Mouse (Mus musculus) liver, postnatal 0 days (tissue): ENCODE data around the gene Lrtm2. TPM values are rescaled to one million over a fixed set of nuclear protein-coding genes. Genes with fewer than 3 reads are reported as not detected.

Experiments
- ATAC-seq: fragments of 200-750 bp; cut with Nextera tagmentation; 2 replicates; pipeline ENCODE4 v1.8.0; 2017; ENCODE audit warnings: mild to moderate bottlenecking, moderate library complexity
- DNase-seq: peaks from one replicate; pipeline ENCODE4 v3.0.0-alpha.2; 2016
- H3K27ac ChIP-seq: fragments of 300-500 bp; sonication (generic); 2 replicates; pipeline ENCODE4 v1.5.1; 2014; ENCODE audit warnings: antibody characterized with exemption, moderate library complexity, mild to moderate bottlenecking, low read depth
- H3K27me3 ChIP-seq: fragments of 300-500 bp; sonication (generic); 2 replicates; pipeline ENCODE4 v1.6.1; 2014; ENCODE audit warnings: low read length, control low read depth, mixed read lengths; ENCODE audit not compliant: insufficient read depth
- H3K36me3 ChIP-seq: fragments of 300-500 bp; sonication (generic); replicated peaks from 2 replicates; pipeline ENCODE4 v1.6.1; 2014; ENCODE audit warnings: mild to moderate bottlenecking, control low read depth, low read length, moderate library complexity, mixed read lengths; ENCODE audit not compliant: insufficient read depth
- H3K4me1 ChIP-seq: fragments of 300-500 bp; sonication (generic); 2 replicates; pipeline ENCODE4 v1.6.1; 2014; ENCODE audit warnings: antibody characterized with exemption, mild to moderate bottlenecking, control low read depth; ENCODE audit not compliant: insufficient read depth
- H3K4me2 ChIP-seq: fragments of 300-500 bp; sonication (generic); 2 replicates; pipeline ENCODE4 v1.6.1; 2014; ENCODE audit warnings: low read depth, mild to moderate bottlenecking, low read length, moderate library complexity, mixed read lengths
- H3K4me3 ChIP-seq: fragments of 300-500 bp; sonication (generic); 2 replicates; pipeline ENCODE4 v1.5.1; 2014; ENCODE audit warnings: low read depth, low read length
- H3K9ac ChIP-seq: fragments of 300-500 bp; sonication (generic); replicated peaks from 2 replicates; pipeline ENCODE4 v1.6.1; 2014; ENCODE audit warnings: mild to moderate bottlenecking, moderate library complexity
- H3K9me3 ChIP-seq: fragments of 300-500 bp; sonication (generic); 2 replicates; pipeline ENCODE4 v1.6.1; 2016; ENCODE audit warnings: mild to moderate bottlenecking, control low read depth, low read length, mixed read lengths
- CTCF ChIP-seq: sonication (generic); IDR thresholded peaks from 2 replicates; pipeline ENCODE4 v1.5.1; 2016; ENCODE audit warnings: antibody characterized with exemption, low read depth
- EP300 ChIP-seq: IDR thresholded peaks from 2 replicates; pipeline ENCODE4 v1.6.1; 2016; ENCODE audit warnings: antibody characterized with exemption, low read depth, mild to moderate bottlenecking
- WGBS: fragments of 180-500 bp; shearing (Covaris S2); extraction: QIAGEN DNeasy Blood & Tissue Kit; methylation state at CpG from one replicate; pipeline ENCODE4 v1.1.7; 2014; ENCODE audit not compliant: insufficient replicate concordance; 5-methylcytosine and 5-hydroxymethylcytosine counted together
- polyA plus RNA-seq: library from polyadenylated mRNA; unstranded; fragments of >200 nt; fragmentation: Nextera tagmentation; extraction: Ambion mirVana; gene quantifications from 2 replicates; pipeline ENCODE4 v1.2.1, GENCODE M21; 2015

Gene Lrtm2
- polyA plus RNA-seq, 1 experiment from 2014 or later: not detected

DNA sequence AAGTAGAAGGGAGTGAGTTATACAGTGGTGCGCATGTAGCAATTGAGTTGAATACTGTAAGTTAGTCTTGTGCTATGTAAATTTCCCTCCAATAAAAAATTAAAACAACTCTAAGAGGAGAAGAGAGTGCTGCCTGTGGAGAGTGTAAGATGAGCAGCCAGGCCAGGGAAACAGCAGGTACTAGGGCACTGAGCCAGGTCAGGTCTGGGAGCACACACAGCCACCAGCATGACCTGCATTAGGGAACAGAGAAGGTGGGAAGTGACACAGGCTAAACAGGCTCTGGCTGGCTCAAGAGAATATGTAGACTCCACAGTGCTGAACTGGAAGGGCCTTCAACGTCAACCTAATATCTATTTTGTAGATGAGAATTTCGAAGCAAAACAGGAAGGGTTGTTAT is 29.3 kb downstream of the Lrtm2 start:
- Histone ChIP-seq H3K4me3 (no peak overlapping the region), H3K27me3 (no peaks in the 10 kb centered on the region), H3K4me2 (no peak overlapping the region), H3K27ac (no peak overlapping the region), H3K4me1 (no peaks in the 10 kb centered on the region), H3K9ac (no peak overlapping the region), H3K9me3 (no peaks in the 10 kb centered on the region), H3K36me3 (no peaks in the 10 kb centered on the region)
- TF ChIP-seq EP300 (no peak), CTCF (no peak)
- DNase-seq: no peak
- no peak for ATAC-seq
- 68% methylated on average over 3 of the region's 3 CpGs for WGBS

DNA sequence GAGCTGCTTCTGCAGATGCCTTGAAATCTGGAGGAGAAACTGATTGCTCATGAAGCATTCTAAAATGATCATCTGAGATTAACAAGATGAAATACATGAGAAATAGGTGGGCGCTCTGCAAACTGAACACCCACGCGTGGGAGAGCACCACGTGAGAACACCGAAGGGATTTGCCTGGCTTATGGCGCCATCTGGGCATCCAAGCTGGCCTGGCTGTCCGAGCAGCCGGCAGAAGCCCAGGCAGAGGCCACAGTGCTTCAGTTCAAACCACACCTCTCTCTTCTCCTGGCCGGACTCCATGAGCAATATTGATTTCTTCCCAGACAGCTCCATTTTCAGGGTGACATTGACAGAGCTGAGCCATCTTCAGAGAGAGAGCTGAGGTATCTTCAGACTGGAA is 49.8 kb downstream of the Lrtm2 start:
- no peak overlapping the region for H3K4me3 ChIP-seq
- ATAC-seq (no peak), DNase-seq (peak; percentile 39)
- H3K4me1 ChIP-seq: no peaks in the 10 kb centered on the region
- H3K9ac ChIP-seq: no peak overlapping the region
- no peaks in the 10 kb centered on the region for H3K36me3 ChIP-seq
- 59% methylated on average over 9 of the region's 9 CpGs for WGBS
- H3K4me2 ChIP-seq: no peak overlapping the region
- no peaks in the 10 kb centered on the region for H3K9me3 ChIP-seq
- TF ChIP-seq EP300 (no peak), CTCF (0 out of 2 replicates have a peak, but pooled peaks have one; percentile 7)
- H3K27ac ChIP-seq: no peak overlapping the region
- no peaks in the 10 kb centered on the region for H3K27me3 ChIP-seq

DNA sequence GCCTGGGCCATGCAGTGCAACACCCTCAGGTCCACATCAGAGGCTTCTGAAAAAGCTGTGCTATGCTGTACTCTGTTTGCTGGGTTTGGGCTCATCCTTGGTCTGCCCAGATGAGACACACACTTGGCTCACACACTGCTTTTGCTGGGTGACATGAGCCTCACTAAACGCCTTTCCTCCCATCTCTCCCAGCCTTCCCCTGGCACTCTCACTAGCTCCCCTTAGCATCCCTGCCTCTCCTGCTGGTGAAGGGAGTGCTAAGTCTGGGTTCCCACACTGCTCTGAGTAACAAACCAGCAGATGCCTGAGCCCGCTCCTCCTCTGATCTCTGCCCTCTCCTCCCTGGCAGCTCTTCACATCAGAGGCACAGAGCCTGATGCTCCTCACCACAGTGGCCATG is 53.9 kb downstream of the Lrtm2 start:
- 58% methylated on average over 2 of the region's 2 CpGs for WGBS
- no peak overlapping the region for H3K4me3 ChIP-seq

More for the DNA sequence above, 53.9 kb downstream of the Lrtm2 start:
- TF ChIP-seq CTCF (no peak), EP300 (no peak)
- no peak overlapping the region for H3K9ac ChIP-seq
- no peaks in the 10 kb centered on the region for H3K27me3 ChIP-seq
- H3K36me3 ChIP-seq: no peaks in the 10 kb centered on the region
- H3K4me2 ChIP-seq: no peak overlapping the region
- H3K9me3 ChIP-seq: no peaks in the 10 kb centered on the region
- no peak overlapping the region for H3K27ac ChIP-seq
- ATAC-seq: no peak
- no peaks in the 10 kb centered on the region for H3K4me1 ChIP-seq
- DNase-seq: no peak

Other genes with a start within 250 kb of the Lrtm2 start
- 4.1 and 4.5 TPM in 2 replicates for gene Dcp1b, start 155.5 kb downstream of the Lrtm2 start, polyA plus RNA-seq
- 0.14 and 0.23 TPM in 2 replicates for gene Cacna1c, start 134.3 kb downstream of the Lrtm2 start, polyA plus RNA-seq
- gene Cacna2d4, start 94.2 kb downstream of the Lrtm2 start, polyA plus RNA-seq: 0.02 and 0.08 TPM in 2 replicates
- gene Adipor2, start 86.9 kb upstream of the Lrtm2 start, polyA plus RNA-seq: 53.9 and 58.6 TPM in 2 replicates
- gene Fbxl14, start 148.9 kb upstream of the Lrtm2 start, polyA plus RNA-seq: 2.4 and 2.5 TPM in 2 replicates
- 0.31 and 0.36 TPM in 2 replicates for gene Wnt5b, start 213.6 kb upstream of the Lrtm2 start, polyA plus RNA-seq